Mouse (Mus musculus) 3T3-L1 (cell line): ENCODE results near the gene Igf1r.
A peak's percentile ranks its signal among the peaks of the same experiment; 100 is the strongest.

Experiments
- DNase-seq: peaks from one replicate; pipeline ENCODE4 v3.0.0-alpha.2; 2015; ENCODE audit warnings: low read depth, low spot score

Gene Igf1r

DNA sequence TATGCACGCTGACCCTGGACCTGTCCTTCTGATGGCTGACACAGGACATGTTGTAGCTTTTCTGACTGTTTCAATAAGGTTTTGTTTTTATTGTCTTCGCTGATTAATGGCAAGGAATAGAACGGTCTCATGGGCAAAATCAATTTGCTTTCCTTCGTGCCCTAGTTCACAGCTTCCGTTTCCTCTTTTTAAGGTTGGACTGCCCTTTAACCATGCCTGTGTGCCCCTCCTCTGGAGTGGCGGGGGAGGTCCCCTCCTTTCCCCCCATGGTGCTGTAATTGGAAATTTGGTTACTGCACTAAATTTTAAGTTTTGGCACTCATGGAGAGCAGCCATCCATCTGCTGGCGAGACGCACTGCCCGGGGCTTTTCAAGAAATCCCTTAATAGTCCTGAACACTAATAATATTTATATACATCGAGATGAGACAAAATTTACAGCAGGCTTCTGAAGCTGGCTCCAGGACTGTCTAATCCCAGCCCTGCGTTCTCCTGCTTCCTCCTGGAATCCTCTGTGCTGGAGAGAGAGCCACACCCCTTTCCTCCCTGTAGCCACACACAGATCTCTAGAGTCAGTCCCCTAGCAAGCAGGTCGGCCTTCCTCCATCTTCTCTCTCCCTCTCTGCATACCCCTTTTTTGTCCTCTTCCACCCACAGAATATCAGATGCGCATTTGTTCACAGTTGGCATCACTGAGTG is 207.6 kb downstream of the Igf1r start:
- DNase-seq, result no peak

DNA sequence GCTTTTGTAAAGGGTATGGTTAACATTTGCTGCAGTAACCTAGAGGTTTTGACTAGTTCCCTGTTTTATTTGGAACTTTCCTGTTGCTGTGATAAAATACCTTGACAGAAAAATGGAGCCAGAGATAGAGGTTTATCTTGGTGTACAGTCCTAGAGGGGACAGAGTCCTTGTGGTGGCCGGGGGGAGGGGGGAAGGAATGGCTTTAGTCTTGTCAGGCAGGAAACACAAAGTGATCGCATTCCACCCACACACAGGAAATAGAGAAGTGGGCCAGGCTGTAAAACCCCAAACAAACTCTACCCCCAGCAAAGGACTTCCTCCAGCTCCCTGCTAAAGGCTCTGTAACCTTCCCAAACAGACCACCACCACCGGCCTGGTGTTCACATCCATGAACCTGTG is 211.4 kb downstream of the Igf1r start:
- DNase-seq, result no peak

DNA sequence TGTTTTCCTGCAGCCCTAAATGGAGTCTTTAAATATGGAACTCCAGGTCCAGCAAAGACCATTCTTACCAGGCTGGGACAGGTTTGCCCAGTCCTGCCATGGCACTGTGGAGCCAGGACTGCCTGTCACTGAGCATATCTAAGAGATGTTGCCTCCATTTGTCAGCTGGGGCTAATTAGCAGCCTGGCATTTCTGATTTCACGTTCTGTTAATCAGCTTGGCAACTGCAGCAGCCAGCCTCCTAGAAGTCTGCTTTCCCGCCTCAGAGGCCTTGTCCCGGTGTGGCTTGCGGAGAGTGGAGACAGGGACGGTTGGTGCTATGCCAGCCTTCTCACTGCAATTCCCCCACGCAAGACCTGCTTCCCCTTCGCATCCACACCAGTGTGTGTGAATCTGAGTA is 220.1 kb downstream of the Igf1r start:
- DNase-seq, result no peak

DNA sequence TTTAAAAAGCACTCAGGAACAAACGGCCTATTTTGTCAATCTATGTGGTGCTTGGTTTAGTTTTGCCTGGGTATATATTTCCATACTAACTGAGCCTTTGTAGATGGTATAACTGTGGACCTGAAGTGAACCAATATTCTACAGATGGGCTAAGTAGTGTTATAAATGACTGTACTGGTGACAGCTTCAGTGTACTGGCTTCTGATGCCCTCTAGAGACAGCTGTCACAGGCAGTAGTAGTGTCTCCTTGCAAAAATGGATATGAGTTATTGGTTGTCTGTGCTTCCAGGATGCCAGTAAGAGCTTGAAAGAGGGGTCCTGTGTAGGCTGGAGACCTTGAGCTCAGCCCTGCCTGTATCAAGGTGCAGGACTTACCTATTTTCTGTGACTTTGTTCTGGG is 227.0 kb downstream of the Igf1r start:
- no peak for DNase-seq

DNA sequence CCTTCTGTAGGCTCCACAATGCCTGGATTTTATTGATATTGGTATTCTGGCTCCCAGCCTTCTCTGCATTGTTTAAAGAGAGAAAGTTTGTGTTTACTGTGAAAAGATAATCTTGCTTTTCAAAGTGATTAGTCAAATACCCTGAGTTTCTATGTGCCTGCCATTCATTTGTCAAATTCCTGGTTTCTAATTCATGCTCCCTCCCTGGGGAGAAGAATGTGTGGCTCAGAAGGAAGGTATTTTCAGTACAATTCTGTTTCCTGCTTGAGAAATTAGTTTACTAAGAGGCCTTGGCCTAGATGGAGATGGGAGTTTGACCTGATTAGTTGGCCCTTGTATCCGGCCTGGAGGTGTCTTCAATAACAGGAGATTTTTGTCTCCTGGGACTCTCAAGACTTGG is 228.5 kb downstream of the Igf1r start:
- peak; percentile 56 for DNase-seq

DNA sequence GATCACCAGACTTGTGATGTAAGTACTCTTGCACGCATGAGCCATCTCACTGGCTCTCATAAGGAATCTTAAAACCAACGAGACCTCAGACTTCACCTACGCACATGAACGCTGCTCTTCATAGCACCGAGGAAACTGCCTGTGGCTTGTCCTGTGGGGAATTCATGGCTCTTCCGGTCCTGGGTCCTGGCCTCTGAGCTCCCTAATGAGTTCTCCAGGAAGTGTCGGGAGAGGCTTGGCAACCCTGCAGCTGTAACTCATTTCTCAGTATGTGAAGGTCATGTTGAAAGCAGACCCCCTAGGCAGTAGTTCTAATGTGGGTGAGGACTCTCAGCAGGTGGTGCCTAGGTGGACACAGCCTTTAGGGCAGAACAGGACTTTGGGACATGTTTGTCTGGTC is 229.4 kb downstream of the Igf1r start:
- no peak for DNase-seq

DNA sequence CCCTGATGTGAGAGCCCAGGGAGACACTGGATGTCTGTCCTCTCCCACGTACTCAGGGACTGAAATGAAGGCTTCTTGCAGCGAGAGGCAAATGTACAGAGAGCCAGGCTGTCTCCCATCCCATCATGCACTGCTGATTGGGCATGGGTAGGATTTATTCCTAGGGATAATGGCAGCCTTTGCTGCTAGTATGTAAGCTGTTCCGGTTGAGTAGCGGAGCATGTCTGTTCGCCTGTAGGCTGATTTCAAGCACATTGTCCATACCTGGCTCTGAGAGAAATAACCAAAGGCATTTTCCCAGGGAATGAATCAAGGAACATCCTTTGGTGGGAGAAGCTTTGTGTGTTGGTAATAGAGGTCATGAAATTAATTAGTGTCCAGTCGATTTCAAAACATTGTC is 230.1 kb downstream of the Igf1r start:
- DNase-seq, result no peak

DNA sequence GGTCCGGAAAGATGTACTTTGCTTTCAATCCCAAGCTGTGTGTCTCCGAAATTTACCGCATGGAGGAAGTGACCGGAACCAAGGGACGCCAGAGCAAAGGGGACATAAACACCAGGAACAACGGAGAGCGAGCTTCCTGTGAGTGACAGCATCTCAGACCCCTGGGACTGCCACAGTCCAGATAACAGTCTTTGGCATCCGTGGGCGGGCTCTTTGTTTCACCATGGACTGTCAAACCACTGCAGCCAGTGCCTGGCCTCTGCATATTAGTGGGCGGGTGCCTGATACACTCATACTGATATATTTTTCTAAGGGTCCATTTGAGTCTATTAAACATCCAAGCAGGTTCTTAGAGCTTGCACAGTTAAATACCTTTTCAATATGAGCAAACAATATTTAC is 230.8 kb downstream of the Igf1r start:
- no peak for DNase-seq

DNA sequence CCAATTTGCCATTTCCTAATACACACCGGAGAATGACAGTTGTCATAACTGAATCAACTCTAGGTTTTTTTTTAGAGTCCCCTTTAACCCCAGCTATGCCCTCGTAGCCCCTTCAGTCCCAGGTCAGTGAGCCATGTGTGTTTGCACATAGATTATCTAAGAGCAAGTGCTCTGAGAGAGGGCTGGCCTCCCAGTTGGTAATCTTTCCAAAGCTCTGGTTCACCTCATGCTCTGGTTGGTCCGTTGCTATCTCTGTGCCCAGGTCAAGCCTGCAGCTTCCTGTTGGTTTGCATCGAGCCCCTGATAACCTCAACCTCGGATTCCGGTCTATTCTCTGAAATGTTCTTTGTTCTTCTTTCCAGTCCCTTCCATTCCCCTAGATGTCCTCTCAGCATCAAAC is 236.6 kb downstream of the Igf1r start:
- DNase-seq, result no peak

DNA sequence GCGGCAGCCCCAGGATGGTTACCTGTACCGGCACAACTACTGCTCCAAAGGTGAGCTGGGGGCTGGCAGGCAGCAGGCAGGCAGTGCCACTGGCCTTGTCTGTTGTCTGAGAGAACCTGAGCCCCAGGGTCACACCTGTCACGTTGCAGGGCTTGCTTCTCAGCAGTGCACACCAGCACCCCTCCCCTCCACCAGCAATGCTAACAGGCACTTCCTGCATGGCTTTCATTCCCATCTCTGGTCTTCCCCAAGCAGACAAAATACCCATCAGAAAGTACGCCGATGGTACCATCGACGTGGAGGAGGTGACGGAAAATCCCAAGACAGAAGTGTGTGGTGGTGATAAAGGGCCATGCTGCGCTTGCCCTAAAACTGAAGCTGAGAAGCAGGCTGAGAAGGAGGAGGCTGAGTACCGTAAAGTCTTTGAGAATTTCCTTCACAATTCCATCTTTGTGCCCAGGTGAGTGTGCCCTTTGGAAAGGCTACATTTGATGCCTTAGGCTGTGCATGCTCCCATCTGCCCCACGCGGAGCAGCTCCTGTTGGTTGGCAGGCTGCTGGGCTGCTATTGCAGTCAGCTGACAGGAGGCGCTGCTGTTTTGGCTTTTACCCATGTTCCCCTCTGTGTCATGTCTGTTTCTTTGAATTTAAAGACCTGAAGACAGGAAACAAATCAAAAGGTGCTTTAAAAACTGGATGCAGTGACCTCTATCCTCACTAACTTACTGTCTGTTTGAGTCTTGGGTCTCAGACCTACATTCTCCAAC is 237.2 kb downstream of the Igf1r start:
- DNase-seq, result no peak

DNA sequence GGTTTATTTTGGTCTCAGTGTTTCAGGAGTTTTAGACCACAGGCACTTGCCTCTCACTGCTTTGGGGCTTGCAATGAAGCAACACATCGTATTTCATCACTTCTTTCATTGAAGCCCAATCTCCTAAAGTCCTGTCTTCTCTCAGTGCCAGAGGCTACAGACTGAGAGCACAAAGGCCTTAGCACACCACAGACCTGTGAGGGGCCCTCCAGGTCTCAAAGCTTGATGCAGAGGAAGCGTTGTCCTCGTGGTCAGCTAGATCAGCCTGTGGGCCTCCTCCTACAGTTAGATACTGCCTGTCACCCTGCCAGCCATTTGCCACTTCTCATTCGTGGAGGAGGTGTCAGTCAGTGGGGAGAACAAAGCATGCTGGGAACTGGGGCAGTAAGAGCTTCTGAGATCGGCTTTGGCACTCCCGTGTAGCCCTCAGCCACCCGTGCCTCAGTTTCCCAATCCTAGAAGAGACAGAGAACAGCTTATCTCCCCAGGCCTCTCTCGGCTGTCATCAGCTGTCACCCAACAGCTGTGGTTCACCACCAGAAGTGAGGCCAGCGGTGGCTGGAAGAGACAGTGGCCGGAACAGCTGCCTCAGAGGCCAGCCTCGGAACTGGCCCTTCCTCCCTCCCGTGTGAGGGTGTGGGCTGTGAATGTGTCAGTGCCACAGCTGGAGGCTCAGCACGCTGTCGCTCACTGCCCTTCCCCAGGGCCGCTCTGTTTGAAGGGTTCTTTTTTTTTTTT is 241.5 kb downstream of the Igf1r start:
- DNase-seq, result no peak

DNA sequence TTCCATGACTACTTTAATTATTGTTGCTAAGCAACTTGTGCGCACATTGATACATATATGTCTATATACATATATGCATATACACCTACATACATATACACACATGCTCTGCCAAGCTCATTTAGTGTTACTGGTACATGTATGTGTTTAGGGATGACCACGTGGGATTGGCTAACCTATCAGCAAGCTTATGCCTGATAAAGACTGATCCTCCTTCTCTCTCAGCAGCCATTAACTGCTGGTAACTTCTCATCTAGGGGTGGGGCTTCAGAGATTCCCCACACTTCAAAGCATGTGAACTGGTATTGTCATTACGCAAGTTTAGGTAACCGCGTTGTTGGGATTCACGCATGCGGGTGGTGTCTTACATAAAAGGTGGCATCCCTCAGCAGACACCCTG is 247.0 kb downstream of the Igf1r start:
- DNase-seq, result no peak

DNA sequence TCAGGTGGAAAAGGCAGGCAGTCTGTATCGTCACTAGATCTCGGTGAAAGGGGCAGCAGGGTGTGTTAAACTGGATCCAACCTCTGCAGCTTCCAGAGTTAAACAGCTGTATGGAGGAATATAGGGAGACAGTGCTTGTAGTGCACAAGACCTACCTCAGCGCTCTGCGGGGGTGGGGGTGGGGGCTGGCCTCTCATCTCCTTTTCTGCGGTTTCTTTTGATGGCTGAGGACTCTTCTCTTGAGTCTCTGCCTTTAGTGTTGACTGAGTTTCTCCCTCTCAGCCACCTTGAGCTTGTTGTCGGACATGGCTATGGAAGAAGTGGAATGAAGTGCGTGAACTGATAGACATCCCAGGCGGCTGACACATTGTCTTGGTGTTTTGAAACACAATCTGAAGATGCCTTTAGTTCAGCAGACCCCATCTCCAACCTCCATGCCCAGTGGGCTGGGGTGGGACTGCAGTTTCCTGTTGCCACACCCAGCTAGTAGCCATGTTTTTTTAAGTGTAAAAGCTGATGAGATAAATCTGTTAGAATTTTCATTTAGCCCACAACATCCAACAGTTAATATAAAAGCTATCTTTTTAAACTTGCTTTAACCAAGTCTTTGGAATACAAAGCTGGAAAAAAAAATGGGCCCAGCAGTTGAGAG is 253.3 kb downstream of the Igf1r start:
- DNase-seq, result no peak

DNA sequence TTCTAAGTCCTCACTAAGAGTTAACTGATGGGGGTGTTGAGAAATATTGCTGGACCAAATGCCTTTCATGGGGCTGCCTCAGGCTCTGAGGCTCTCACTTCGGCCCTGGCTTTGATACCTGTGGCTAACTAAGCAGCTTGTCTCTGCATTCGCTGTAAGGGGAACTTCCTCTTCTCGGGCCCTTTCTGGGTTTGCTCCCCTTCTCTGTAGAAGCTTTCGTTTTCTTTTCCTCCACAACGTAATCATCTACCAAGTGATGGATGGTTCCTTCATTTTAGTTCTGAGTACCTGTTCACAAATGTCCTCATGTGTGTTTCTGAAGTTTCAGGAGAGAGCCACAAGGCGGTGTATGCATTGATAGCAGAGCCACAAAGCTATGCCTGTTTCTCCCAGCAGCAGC is 256.4 kb downstream of the Igf1r start:
- DNase-seq, result no peak

DNA sequence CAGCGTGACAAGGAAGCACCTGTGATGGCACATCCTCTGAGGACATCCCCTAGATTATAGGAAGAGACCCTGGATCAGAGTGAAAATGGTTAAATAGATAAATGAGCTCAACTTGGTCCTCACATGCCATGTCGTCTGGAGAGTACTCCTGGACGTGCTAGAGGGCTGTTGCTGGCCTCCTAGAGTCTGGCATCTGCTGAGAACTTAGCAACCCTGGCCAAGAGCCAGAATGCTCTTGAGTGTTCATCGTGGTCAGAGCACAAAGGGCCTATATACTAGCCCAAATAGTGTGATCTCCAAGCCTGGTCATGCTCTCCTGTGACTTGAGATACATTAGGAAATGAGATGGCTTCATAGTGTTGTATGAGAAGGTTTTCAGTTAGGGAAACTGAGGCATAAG is 257.8 kb downstream of the Igf1r start:
- DNase-seq, result peak; percentile 28

DNA sequence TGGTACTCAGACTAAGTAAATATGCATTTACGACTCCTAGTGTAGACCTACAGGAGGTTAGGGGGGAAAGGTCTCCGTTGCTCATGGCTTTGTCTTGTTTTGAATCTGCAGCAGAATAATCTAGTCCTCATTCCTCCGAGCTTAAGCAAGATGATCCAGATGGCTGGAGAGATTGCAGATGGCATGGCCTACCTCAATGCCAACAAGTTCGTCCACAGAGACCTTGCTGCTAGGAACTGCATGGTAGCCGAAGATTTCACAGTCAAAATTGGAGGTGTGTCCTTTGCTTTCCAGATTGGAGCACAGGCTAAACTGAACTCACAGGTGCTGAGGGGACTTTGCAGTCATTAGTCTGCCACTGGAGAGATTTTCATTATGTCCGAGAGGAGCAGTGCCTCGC is 259.3 kb downstream of the Igf1r start:
- DNase-seq, result no peak

DNA sequence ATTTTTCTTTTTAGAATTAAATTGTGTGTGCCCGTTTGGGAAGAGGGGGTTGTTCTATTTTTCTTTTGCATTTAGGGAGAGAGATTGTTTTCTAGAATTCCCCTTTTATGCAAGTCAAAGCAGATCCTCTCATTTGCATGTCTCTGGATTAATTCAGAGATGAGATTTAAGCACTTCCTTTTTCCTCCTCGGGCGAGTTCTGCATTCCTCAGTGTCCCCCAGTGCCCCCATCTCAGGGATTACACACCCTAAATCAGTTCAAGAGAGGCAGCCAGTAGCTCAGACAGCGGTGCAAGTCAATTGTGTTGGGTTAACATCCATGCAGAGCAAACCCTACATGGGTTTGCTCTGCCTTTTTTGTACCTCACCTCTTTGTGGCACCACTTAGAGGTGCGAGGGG is 261.2 kb downstream of the Igf1r start:
- DNase-seq, result no peak

DNA sequence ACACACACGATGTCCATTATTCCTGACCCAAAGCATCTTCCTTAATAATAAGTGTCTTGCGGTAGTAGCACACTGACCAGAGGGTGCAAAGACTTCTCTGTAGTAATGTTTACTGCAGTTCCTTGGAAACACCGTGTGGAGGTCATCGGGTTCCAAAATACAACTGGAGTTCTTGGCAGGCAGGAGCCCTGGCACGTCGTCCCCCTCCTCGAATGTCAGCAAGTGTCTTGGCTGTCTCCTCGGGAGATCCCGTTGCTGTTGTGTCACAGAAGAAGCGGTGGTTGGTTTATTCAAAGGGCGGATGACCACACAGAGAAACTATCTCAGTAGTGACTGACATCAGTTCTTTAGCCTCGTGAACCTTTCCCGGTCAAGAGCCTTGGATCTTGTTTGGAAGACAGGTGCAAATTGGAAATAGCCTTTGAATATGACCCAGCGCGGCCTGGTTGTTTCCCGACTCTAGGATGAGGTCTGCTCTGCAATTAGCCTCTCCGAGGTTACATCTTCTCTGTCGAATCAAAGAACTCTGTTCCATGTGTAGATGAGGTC is 263.0 kb downstream of the Igf1r start:
- no peak for DNase-seq

DNA sequence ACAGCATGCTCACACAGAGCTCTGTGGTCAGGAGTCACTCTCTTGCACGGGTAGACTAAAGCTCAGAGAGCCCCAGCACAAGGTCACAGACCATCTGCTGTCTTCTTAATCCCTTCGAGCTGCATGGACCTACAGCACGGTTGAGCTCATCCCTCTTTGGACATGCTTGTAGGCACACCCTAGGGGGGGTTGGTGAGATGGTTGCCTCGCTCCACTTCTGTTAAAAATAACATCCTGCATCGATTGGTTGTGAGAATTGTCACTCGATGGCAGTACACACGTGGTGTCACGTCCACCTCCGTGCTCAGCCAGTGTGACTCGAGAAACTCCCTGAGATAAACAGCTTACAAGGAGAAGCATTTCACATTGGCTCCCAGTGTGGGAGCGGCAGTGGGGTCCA is 266.3 kb downstream of the Igf1r start:
- DNase-seq, result no peak

DNA sequence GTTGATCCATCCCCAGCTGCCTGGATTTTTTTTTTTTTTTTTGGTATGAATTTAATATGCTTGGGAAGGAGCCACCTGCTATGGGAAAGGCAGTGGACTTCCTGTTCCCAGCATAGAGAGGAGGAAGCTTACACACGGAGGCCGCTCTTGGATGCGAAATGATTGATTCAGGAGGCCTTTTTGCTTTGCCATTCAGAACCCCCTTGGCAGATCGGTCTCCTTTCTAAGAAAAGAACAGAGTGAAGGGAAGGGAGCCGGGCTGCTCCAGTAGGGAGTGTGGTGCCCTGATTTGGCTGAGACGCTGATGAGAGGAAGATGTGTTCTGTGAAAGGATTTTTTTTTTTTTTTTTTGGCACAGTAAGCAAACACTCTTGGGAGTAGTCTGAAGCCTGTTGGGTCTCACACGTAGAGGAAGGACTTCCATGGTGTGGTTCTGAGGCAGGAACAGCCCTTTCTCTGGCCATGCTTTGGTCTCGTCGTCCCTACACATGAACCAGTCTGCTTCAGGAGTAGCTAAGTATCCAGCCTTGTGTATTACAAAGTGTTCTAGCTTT is 269.1 kb downstream of the Igf1r start:
- DNase-seq, result no peak

DNA sequence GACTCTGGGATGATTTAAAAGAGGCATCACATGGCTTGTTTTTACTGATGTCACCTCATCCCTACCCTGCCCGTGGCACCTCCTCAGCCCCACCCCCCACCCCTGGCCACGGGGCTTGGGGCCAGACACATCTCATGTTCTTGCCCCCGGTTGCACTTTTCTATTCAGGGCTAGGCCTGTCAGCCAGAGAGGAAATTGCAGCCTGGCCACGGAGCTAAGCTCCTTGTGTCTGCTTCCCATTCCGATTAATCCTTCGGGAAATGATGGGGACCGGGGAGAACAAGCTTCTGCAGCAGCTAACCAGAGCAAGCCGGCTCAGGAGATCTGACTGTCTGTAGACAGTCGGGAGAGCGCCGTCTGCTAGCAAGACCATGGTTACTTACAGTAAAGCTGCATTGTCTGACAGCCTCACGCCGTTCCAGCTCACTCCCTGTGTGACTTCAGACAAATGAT is 270.8 kb downstream of the Igf1r start:
- DNase-seq, result no peak

DNA sequence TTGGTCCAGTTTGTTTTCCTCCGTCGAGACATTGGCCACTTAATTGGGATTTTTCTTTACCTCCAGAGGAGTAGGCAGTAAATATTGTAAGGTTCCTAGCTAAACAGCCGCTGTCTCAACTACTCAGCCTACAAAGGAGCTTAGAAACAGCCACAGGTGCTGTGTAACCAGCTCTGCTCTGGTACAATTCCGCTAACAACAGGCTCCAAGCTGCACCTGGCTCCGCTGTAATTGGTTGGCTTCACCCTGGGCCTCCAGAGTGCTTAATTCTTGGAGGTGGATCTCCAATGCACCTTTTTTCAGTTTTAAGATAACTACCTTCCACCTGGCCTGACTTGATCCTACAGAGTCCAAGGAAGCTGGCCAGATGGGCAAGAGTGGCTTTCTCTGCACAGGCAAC is 271.4 kb downstream of the Igf1r start:
- no peak for DNase-seq
